ENCODE assay signal across 7 mouse cellular contexts in genomic region chr4:114908829-114909601, GRCm38 (mm10). TPM values are rescaled to one million over a fixed set of nuclear protein-coding genes. Genes with fewer than 3 reads are reported as not detected.
DNase-seq lines count a peak whose midpoint lies in the region; ATAC-seq lines count a peak whose summit lies in the region.

Gene Foxd2, minus strand, starts transcription at chr4:114908873.

- H3K9ac ChIP-seq in hindbrain, embryonic 15.5 days, result 0 out of 2 replicates have a peak within 1 kb of the TSS, but pooled peaks have one; percentile 3
- peak within 1 kb of the TSS; percentile 30 for H3K9ac ChIP-seq in limb, embryonic 11.5 days (ENCODE audit: low read length)
- peak within 1 kb of the TSS; percentile 58 for H3K9ac ChIP-seq in midbrain, embryonic 12.5 days (replicated peaks)

- no peaks in the 10 kb centered on the region for H3K9me3 ChIP-seq in hindbrain, embryonic 15.5 days
- H3K9me3 ChIP-seq in limb, embryonic 11.5 days (ENCODE audit: control insufficient read depth, low read length), result no peaks in the 10 kb centered on the region
- H3K9me3 ChIP-seq in midbrain, embryonic 12.5 days, result no peaks in the 10 kb centered on the region

- no peak within 1 kb of the TSS for H3K27ac ChIP-seq in hindbrain, embryonic 15.5 days (replicated peaks)
- H3K27ac ChIP-seq in limb, embryonic 11.5 days (replicated peaks; ENCODE audit: low read depth, low read length), result no peak within 1 kb of the TSS
- H3K27ac ChIP-seq in midbrain, embryonic 12.5 days (replicated peaks), result peak within 1 kb of the TSS; percentile 61

- peak; percentile 78 to 89 for DNase-seq in cerebellum, postnatal 14 days
- DNase-seq in gastrocnemius, adult 18-20 months (ENCODE audit: low spot score), result peak; percentile 92
- peak; percentile 97 for DNase-seq in limb, embryonic 11.5 days (ENCODE audit: low spot score)
- peak; percentile 83 to 90 for DNase-seq in spleen, adult 18-20 months

- no peaks in the 10 kb centered on the region for H3K36me3 ChIP-seq in hindbrain, embryonic 15.5 days
- H3K36me3 ChIP-seq in limb, embryonic 11.5 days (ENCODE audit: control insufficient read depth, insufficient read depth, low read length), result no peaks in the 10 kb centered on the region
- H3K36me3 ChIP-seq in midbrain, embryonic 12.5 days, result no peaks in the 10 kb centered on the region

- peaks cover 97% of the 10 kb centered on the region for H3K27me3 ChIP-seq in hindbrain, embryonic 15.5 days
- H3K27me3 ChIP-seq in limb, embryonic 11.5 days (ENCODE audit: control insufficient read depth, insufficient read depth, low read length), result peaks cover 98% of the 10 kb centered on the region
- peaks cover 99% of the 10 kb centered on the region for H3K27me3 ChIP-seq in midbrain, embryonic 12.5 days

- WGBS in hindbrain, embryonic 15.5 days, result under 1% methylated on average over 39 of the region's 64 CpGs
- 1% methylated on average over 55 of the region's 64 CpGs for WGBS in limb, embryonic 11.5 days
- under 1% methylated on average over 62 of the region's 64 CpGs for WGBS in midbrain, embryonic 12.5 days

- peaks cover 20% of the 10 kb centered on the region for H3K4me1 ChIP-seq in hindbrain, embryonic 15.5 days (replicated peaks)
- peaks cover 15% of the 10 kb centered on the region for H3K4me1 ChIP-seq in limb, embryonic 11.5 days (ENCODE audit: control insufficient read depth, insufficient read depth, low read length)
- peaks cover 26% of the 10 kb centered on the region for H3K4me1 ChIP-seq in midbrain, embryonic 12.5 days

- H3K4me2 ChIP-seq in hindbrain, embryonic 15.5 days, result peak within 1 kb of the TSS; percentile 63
- H3K4me2 ChIP-seq in limb, embryonic 11.5 days (ENCODE audit: low read depth, severe bottlenecking), result peak within 1 kb of the TSS; percentile 71
- peak within 1 kb of the TSS; percentile 77 for H3K4me2 ChIP-seq in midbrain, embryonic 12.5 days (replicated peaks)

- ATAC-seq in activated CD4-positive, CD25-positive, alpha-beta regulatory T cell, adult 4 months, result peak; percentile 77
- peak; percentile 74 for ATAC-seq in hindbrain, embryonic 15.5 days (ENCODE audit: low FRiP score, low read depth)
- peak; percentile 85 for ATAC-seq in limb, embryonic 11.5 days (ENCODE audit: insufficient number of reproducible peaks, low FRiP score, low TSS enrichment, low read depth)
- ATAC-seq in midbrain, embryonic 12.5 days (ENCODE audit: low FRiP score, low read depth), result peak; percentile 87

- H3K4me3 ChIP-seq in hindbrain, embryonic 15.5 days, result peak within 1 kb of the TSS; percentile 39
- H3K4me3 ChIP-seq in limb, embryonic 11.5 days (ENCODE audit: low read depth, low read length), result peak within 1 kb of the TSS; percentile 37
- peak within 1 kb of the TSS; percentile 52 for H3K4me3 ChIP-seq in midbrain, embryonic 12.5 days

RNA-seq across cellular contexts. Expression of gene Foxd2, which starts in this region (rescaled TPM):
- polyA plus RNA-seq in activated CD4-positive, CD25-positive, alpha-beta regulatory T cell, adult 4 months (2017; shearing (Covaris generic)), result under 1 TPM in 1 of 2 experiments, not detected in 1; 0.17 TPM
- total RNA-seq in gastrocnemius, adult 18-20 months (2021), result under 1 TPM in 1 of 2 experiments, not detected in 1; 0.24 TPM
- polyA plus RNA-seq in hindbrain, embryonic 15.5 days (2015; fragmentation: Nextera tagmentation; extraction: Ambion mirVana), result 0.18 and 0.45 TPM in 2 replicates
- polyA plus RNA-seq in limb, embryonic 11.5 days (2014; fragmentation: Nextera tagmentation; extraction: Ambion mirVana), result 0.20 and 0.67 TPM in 2 replicates
- polyA plus RNA-seq in midbrain, embryonic 12.5 days (2016; fragmentation: Nextera tagmentation; extraction: Ambion mirVana), result 3.0 and 5.2 TPM in 2 replicates

Comparison
In these comparisons a context has a peak if more than half of its experiments do, and no peak if none do; other contexts are left out.
1. Peak in ATAC-seq in activated CD4-positive, CD25-positive, alpha-beta regulatory T cell, adult 4 months; RNA of the gene not detected or under 1 TPM.
2. Peak in DNase-seq in gastrocnemius, adult 18-20 months; RNA of the gene not detected or under 1 TPM.
3. Peak in ATAC-seq, H3K4me3 ChIP-seq, H3K9ac ChIP-seq and H3K4me2 ChIP-seq in hindbrain, embryonic 15.5 days; RNA of the gene not detected or under 1 TPM.
4. Peak in DNase-seq, ATAC-seq, H3K4me3 ChIP-seq, H3K9ac ChIP-seq and H3K4me2 ChIP-seq in limb, embryonic 11.5 days; RNA of the gene not detected or under 1 TPM.
5. H3K9ac ChIP-seq: peak in every context shown above with its lines; median percentile 58 in midbrain, embryonic 12.5 days; 30 in limb, embryonic 11.5 days; 3 in hindbrain, embryonic 15.5 days.